Mouse (Mus musculus): ENCODE measurements at regions not wholly inside any gene's neighbourhood (a gene's known extent, or its start where the extent isn't known, plus 50 kb on each side); places are given as distances from the start of the nearest gene placed in this dataset.

- in situ Hi-C loops (cut with MboI; ENCODE audit: low pct_ligation_motif_present, low pct_unique_long_range_greater_than_20kb, low sequenced_read_pairs): no loop called here
- dilution Hi-C loops (cut with MboI; ENCODE audit: extremely low pct_ligation_motif_present, extremely low pct_unique_long_range_greater_than_20kb, low sequenced_read_pairs): no loop called here
- DNase-seq (ENCODE audit: extremely low read depth): no peak
- H3K4me2 ChIP-seq (ENCODE audit: insufficient read depth, low read depth, poor library complexity, severe bottlenecking): no peak overlapping the region
- H3K4me3 ChIP-seq (replicated peaks in 1 of 3; ENCODE audit: low read depth in 2 of 3, low read length in 2 of 3, poor library complexity in 1 of 3): no peak overlapping the region
- H3K36me3 ChIP-seq (replicated peaks in 1 of 2; ENCODE audit: control insufficient read depth in 1 of 2, insufficient read depth in 1 of 2, low read length in 1 of 2): no peaks in the 10 kb centered on the region
- no peak overlapping the region for H3K9ac ChIP-seq (ENCODE audit: insufficient read depth, low read depth)
- TF ChIP-seq MAFK (IDR thresholded peaks at IDR 0.05; ENCODE audit: insufficient replicate concordance, low read length) (no peak), GABPA (IDR thresholded peaks at IDR 0.05; ENCODE audit: insufficient replicate concordance, low read depth, low read length) (no peak), ZNF384 (IDR thresholded peaks at IDR 0.05; ENCODE audit: low read depth, low read length) (no peak), UBTF (IDR thresholded peaks at IDR 0.05; ENCODE audit: low read depth, low read length) (no peak), MEF2A (IDR thresholded peaks at IDR 0.05; ENCODE audit: borderline replicate concordance, low read depth, low read length) (no peak), KAT2A (IDR thresholded peaks at IDR 0.05; ENCODE audit: insufficient replicate concordance, low read length) (no peak), BHLHE40 (IDR thresholded peaks at IDR 0.05; ENCODE audit: low read depth, low read length) (no peak), USF1 (IDR thresholded peaks at IDR 0.05; ENCODE audit: low read depth, low read length) (no peak), NRF1 (IDR thresholded peaks at IDR 0.05; ENCODE audit: low read depth, low read length) (no peak), POLR2A (IDR thresholded peaks at IDR 0.05; ENCODE audit: low read depth, low read length) (no peak), IRF4 (IDR thresholded peaks at IDR 0.05; ENCODE audit: low read depth, low read length) (no peak), HCFC1 (IDR thresholded peaks at IDR 0.05; ENCODE audit: low read depth, low read length) (no peak), USF2 (conservative IDR thresholded peaks at IDR 0.05; ENCODE audit: low read depth, low read length) (no peak), NELFE (IDR thresholded peaks at IDR 0.05; ENCODE audit: low read depth, low read length) (no peak), MAX (IDR thresholded peaks at IDR 0.05; ENCODE audit: low read length) (no peak), E2F4 (IDR thresholded peaks at IDR 0.05; ENCODE audit: insufficient replicate concordance, low read depth, low read length) (no peak), MYC (IDR thresholded peaks at IDR 0.05; ENCODE audit: low read depth, low read length) (no peak), RAD21 (IDR thresholded peaks at IDR 0.05; ENCODE audit: low read depth, low read length) (no peak), JUN (IDR thresholded peaks at IDR 0.05; ENCODE audit: insufficient read depth, low read depth, low read length) (no peak)
- no peaks in the 10 kb centered on the region for H3K4me1 ChIP-seq (ENCODE audit: control insufficient read depth in 1 of 2, insufficient read depth in 2 of 2)
- H3K27me3 ChIP-seq (replicated peaks): peaks cover 84% of the 10 kb centered on the region
- H3K9me3 ChIP-seq (replicated peaks; ENCODE audit: low read length): no peaks in the 10 kb centered on the region
- no peaks in the 10 kb centered on the region for H3K79me2 ChIP-seq (replicated peaks; ENCODE audit: control insufficient read depth, extremely low read depth, insufficient read depth, poor library complexity, severe bottlenecking)
- no peak overlapping the region for H3K27ac ChIP-seq (ENCODE audit: insufficient read depth, low read depth)
Observed at GRCm38 (mm10) chr1:92365366-92366075, 108.1 kb downstream of the Ndufa10 start.

- Histone ChIP-seq H3K4me2 (ENCODE audit: insufficient read depth, low read depth, poor library complexity, severe bottlenecking) (no peak overlapping the region), H3K27ac (ENCODE audit: insufficient read depth, low read depth) (no peak overlapping the region), H3K9me3 (replicated peaks; ENCODE audit: low read length) (no peaks in the 10 kb centered on the region), H3K36me3 (replicated peaks in 1 of 2; ENCODE audit: control insufficient read depth in 1 of 2, insufficient read depth in 1 of 2, low read length in 1 of 2) (no peaks in the 10 kb centered on the region), H3K4me1 (ENCODE audit: control insufficient read depth in 1 of 2, insufficient read depth in 2 of 2) (no peaks in the 10 kb centered on the region), H3K9ac (ENCODE audit: insufficient read depth, low read depth) (no peak overlapping the region), H3K4me3 (replicated peaks in 1 of 3; ENCODE audit: low read depth in 2 of 3, low read length in 2 of 3, poor library complexity in 1 of 3) (no peak overlapping the region), H3K79me2 (replicated peaks; ENCODE audit: control insufficient read depth, extremely low read depth, insufficient read depth, poor library complexity, severe bottlenecking) (no peaks in the 10 kb centered on the region), H3K27me3 (replicated peaks) (peaks cover 94% of the 10 kb centered on the region)
- in situ Hi-C loops (cut with MboI; ENCODE audit: low pct_ligation_motif_present, low pct_unique_long_range_greater_than_20kb, low sequenced_read_pairs): no loop called here
- no peak for DNase-seq (ENCODE audit: extremely low read depth)
- dilution Hi-C loops (cut with MboI; ENCODE audit: extremely low pct_ligation_motif_present, extremely low pct_unique_long_range_greater_than_20kb, low sequenced_read_pairs): no loop called here
- TF ChIP-seq MAZ (IDR thresholded peaks at IDR 0.05; ENCODE audit: low read depth, low read length) (no peak), BHLHE40 (IDR thresholded peaks at IDR 0.05; ENCODE audit: low read depth, low read length) (no peak), JUND (conservative IDR thresholded peaks at IDR 0.05; ENCODE audit: low read depth, low read length) (no peak), E2F4 (IDR thresholded peaks at IDR 0.05; ENCODE audit: insufficient replicate concordance, low read depth, low read length) (no peak), NRF1 (IDR thresholded peaks at IDR 0.05; ENCODE audit: low read depth, low read length) (no peak), SIN3A (IDR thresholded peaks at IDR 0.05; ENCODE audit: low read length) (no peak), CHD1 (IDR thresholded peaks at IDR 0.05; ENCODE audit: low read depth, low read length) (no peak), TBP (conservative IDR thresholded peaks at IDR 0.05; ENCODE audit: low read depth, low read length) (no peak), ZNF384 (IDR thresholded peaks at IDR 0.05; ENCODE audit: low read depth, low read length) (no peak), HCFC1 (IDR thresholded peaks at IDR 0.05; ENCODE audit: low read depth, low read length) (no peak), ELF1 (IDR thresholded peaks at IDR 0.05; ENCODE audit: low read depth, low read length) (no peak), POLR2A (IDR thresholded peaks at IDR 0.05; ENCODE audit: low read depth, low read length) (no peak), CHD2 (IDR thresholded peaks at IDR 0.05; ENCODE audit: low read length) (no peak), POLR2AphosphoS2 (IDR thresholded peaks at IDR 0.05; ENCODE audit: low read depth, low read length) (no peak), MAX (IDR thresholded peaks at IDR 0.05; ENCODE audit: low read length) (no peak)
Observed at GRCm38 (mm10) chr1:92361677-92362076, 112.0 kb downstream of the Ndufa10 start.

Data from CH12.LX (cell line).